Mouse (Mus musculus): ENCODE data around the gene Faim. TPM values are rescaled to one million over a fixed set of nuclear protein-coding genes. Genes with fewer than 3 reads are reported as not detected.

Faim gene
- polyA plus RNA-seq, 1 experiment = 35.6 TPM

- no peak for DNase-seq (ENCODE audit: low read depth)
- TF ChIP-seq POLR2A (IDR thresholded peaks at IDR 0.05; ENCODE audit: borderline replicate concordance, extremely low read depth, insufficient read depth, insufficient read length, poor library complexity, severe bottlenecking) = no peak
- TF ChIP-seq CTCF (IDR thresholded peaks at IDR 0.05; ENCODE audit: borderline replicate concordance, extremely low read depth, insufficient read depth, insufficient read length) = no peak
Measured at GRCm38 (mm10) chr9:98976081-98976480, 10.1 kb upstream of the Faim start.

DNA sequence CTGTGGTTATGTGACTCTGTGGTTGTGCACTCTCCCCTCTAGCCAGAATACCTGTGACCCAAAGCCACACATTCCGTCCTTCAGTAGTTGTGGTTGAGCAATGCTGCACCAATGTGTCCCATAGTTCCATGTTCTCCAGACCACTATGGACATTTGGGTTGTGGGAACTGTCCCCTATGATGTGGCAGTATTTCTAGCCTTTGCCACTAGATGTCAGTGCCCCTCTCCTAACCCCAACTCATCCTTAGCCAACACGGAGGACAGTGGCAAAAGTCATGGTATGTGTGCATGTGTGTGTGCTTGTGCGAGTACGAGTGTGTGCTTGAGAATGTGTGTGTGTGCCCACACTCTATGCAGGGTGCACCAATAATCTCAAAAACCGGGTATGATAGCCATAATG is 9.7 kb upstream of the Faim start:
- TF ChIP-seq POLR2A (IDR thresholded peaks at IDR 0.05; ENCODE audit: borderline replicate concordance, extremely low read depth, insufficient read depth, insufficient read length, poor library complexity, severe bottlenecking) = no peak
- TF ChIP-seq CTCF (IDR thresholded peaks at IDR 0.05; ENCODE audit: borderline replicate concordance, extremely low read depth, insufficient read depth, insufficient read length) = peak; percentile 46; the same call in 1 of the 2 replicates
- no peak for DNase-seq (ENCODE audit: low read depth)

- peak; percentile 99 for TF ChIP-seq CTCF (IDR thresholded peaks at IDR 0.05; ENCODE audit: borderline replicate concordance, extremely low read depth, insufficient read depth, insufficient read length)
- no peak for TF ChIP-seq POLR2A (IDR thresholded peaks at IDR 0.05; ENCODE audit: borderline replicate concordance, extremely low read depth, insufficient read depth, insufficient read length, poor library complexity, severe bottlenecking)
- peak; percentile 93 for DNase-seq (ENCODE audit: low read depth)
Measured at GRCm38 (mm10) chr9:98979431-98980416, 6.4 kb upstream of the Faim start.

- no peak for TF ChIP-seq CTCF (IDR thresholded peaks at IDR 0.05; ENCODE audit: borderline replicate concordance, extremely low read depth, insufficient read depth, insufficient read length)
- no peak for TF ChIP-seq POLR2A (IDR thresholded peaks at IDR 0.05; ENCODE audit: borderline replicate concordance, extremely low read depth, insufficient read depth, insufficient read length, poor library complexity, severe bottlenecking)
- peak; percentile 59 for DNase-seq (ENCODE audit: low read depth)
Measured at GRCm38 (mm10) chr9:98986476-98987096, 413 bp downstream of the Faim start.

GRCm38 (mm10) chr9:98987131-98987530 is 958 bp downstream of the Faim start:
- DNase-seq (ENCODE audit: low read depth) = peak; percentile 12
- TF ChIP-seq CTCF (IDR thresholded peaks at IDR 0.05; ENCODE audit: borderline replicate concordance, extremely low read depth, insufficient read depth, insufficient read length) = no peak
- no peak for TF ChIP-seq POLR2A (IDR thresholded peaks at IDR 0.05; ENCODE audit: borderline replicate concordance, extremely low read depth, insufficient read depth, insufficient read length, poor library complexity, severe bottlenecking)

DNA sequence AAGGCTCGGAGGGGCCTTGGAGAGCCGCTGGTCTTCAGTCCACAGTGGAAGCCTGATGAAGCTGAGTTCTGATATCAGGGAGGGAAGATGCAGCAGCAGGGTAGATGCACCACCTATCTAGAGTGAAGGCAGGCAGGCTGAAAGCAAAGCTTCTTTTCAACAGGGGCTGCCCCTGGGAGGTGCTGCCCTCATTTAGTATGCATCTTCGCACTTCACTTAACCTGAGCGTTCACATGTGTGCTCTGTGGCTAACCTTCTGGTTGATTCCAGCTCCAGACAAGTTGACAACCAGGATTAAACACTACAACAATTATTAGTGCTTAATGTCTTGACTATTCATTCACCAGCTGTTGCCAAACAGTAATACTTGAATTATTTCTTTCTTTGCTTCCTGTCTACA is 7.9 kb downstream of the Faim start:
- TF ChIP-seq POLR2A (IDR thresholded peaks at IDR 0.05; ENCODE audit: borderline replicate concordance, extremely low read depth, insufficient read depth, insufficient read length, poor library complexity, severe bottlenecking) (no peak), CTCF (IDR thresholded peaks at IDR 0.05; ENCODE audit: borderline replicate concordance, extremely low read depth, insufficient read depth, insufficient read length) (no peak)
- no peak for DNase-seq (ENCODE audit: low read depth)

- TF ChIP-seq CTCF (IDR thresholded peaks at IDR 0.05; ENCODE audit: borderline replicate concordance, extremely low read depth, insufficient read depth, insufficient read length) (no peak), POLR2A (IDR thresholded peaks at IDR 0.05; ENCODE audit: borderline replicate concordance, extremely low read depth, insufficient read depth, insufficient read length, poor library complexity, severe bottlenecking) (no peak)
- peak; percentile 55 for DNase-seq (ENCODE audit: low read depth)
Measured at GRCm38 (mm10) chr9:98999881-99000339, 13.7 kb downstream of the Faim start.

- TF ChIP-seq CTCF (IDR thresholded peaks at IDR 0.05; ENCODE audit: borderline replicate concordance, extremely low read depth, insufficient read depth, insufficient read length) (no peak), POLR2A (IDR thresholded peaks at IDR 0.05; ENCODE audit: borderline replicate concordance, extremely low read depth, insufficient read depth, insufficient read length, poor library complexity, severe bottlenecking) (no peak)
- DNase-seq (ENCODE audit: low read depth) = no peak
Measured at GRCm38 (mm10) chr9:99001326-99001725, 15.2 kb downstream of the Faim start.

DNA sequence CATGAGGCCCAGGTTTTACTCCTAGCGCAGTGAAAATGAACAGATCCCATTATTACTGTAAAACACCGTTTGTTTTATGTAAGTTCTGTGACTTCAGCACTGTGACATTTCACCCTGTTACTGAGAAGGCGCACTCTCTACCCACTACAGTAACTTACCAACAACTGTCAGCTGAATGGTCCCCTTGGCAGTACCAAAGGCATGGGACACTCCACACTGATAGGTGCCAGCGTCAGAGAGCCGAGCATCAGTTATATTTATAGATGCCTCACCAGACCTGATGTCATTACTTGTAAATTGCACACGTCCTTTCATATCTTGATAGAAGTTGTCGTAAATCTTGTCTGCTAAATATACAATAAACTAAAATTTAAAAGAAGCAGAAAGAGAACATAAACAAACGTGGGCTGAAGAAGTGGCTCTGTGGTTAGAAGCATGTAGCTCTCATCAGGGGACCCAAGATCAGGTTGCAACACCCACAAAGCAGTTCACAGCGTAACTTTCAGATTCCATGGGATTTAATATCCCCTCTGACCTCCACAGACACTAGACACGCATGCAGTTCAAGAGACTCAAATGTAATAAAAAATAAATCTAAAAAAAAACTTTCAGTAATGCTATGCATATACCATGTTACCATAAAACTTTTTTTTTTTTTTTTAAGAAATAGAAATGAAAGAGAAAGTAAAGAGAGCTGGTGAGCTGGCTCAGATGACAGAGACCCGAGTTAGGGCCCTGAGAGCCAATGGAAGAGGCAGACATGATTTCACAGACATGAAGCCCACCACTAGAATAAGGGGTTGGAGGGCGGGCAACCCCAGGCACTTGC is 23.1 kb downstream of the Faim start:
- no peak for DNase-seq (ENCODE audit: low read depth)
- TF ChIP-seq CTCF (IDR thresholded peaks at IDR 0.05; ENCODE audit: borderline replicate concordance, extremely low read depth, insufficient read depth, insufficient read length) (no peak), POLR2A (IDR thresholded peaks at IDR 0.05; ENCODE audit: borderline replicate concordance, extremely low read depth, insufficient read depth, insufficient read length, poor library complexity, severe bottlenecking) (no peak)

DNA sequence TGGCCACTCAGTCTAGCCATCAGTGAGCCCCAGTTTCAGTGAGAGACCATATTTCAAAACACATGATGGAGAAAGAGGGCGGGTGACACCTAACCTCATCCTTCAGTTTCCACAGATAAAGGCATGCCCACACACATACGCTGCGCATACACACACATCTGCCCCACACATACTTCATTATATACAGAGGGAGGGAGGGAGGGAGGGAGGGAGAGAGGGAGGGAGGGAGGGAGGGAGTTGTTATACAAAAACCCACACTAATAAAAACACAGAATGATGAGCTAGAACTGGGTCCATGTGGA is 23.7 kb downstream of the Faim start:
- no peak for DNase-seq (ENCODE audit: low read depth)
- TF ChIP-seq POLR2A (IDR thresholded peaks at IDR 0.05; ENCODE audit: borderline replicate concordance, extremely low read depth, insufficient read depth, insufficient read length, poor library complexity, severe bottlenecking) = no peak
- no peak for TF ChIP-seq CTCF (IDR thresholded peaks at IDR 0.05; ENCODE audit: borderline replicate concordance, extremely low read depth, insufficient read depth, insufficient read length)

- DNase-seq (ENCODE audit: low read depth) = no peak
- TF ChIP-seq POLR2A (IDR thresholded peaks at IDR 0.05; ENCODE audit: borderline replicate concordance, extremely low read depth, insufficient read depth, insufficient read length, poor library complexity, severe bottlenecking) = no peak
- TF ChIP-seq CTCF (IDR thresholded peaks at IDR 0.05; ENCODE audit: borderline replicate concordance, extremely low read depth, insufficient read depth, insufficient read length) = no peak
Measured at GRCm38 (mm10) chr9:99016301-99016700, 30.1 kb downstream of the Faim start.
